Mouse (Mus musculus) heart, postnatal 36 days (tissue): Measurements from ENCODE around the gene Csnk2a1. TPM values are rescaled to one million over a fixed set of nuclear protein-coding genes. Genes with fewer than 3 reads are reported as not detected.
"Not testable (repeated sequence)": the region's sequence is repeated elsewhere in the genome, so short reads cannot be mapped to it uniquely, and the experiment has no call there.

ENCODE experiments used
- DNase-seq, 2 experiments: peaks; one replicate each; pipeline ENCODE4 v3.0.0; 2021 to 2022
- intact Hi-C: fragments of 180-260 bp; cut with DNase I; formaldehyde crosslinking; loops from one replicate; pipeline ENCODE4 v1.15.1; 2025
- total RNA-seq, 2 experiments: library from RNA; stranded (reverse); gene quantifications; 2 replicates each; pipeline ENCODE4 v1.2.3; 2021

The Csnk2a1 gene
- total RNA-seq = 100 to 1,000 TPM in 1 of 2 experiments, 10 to 100 TPM in 1; 92.1 to 101 TPM

DNA sequence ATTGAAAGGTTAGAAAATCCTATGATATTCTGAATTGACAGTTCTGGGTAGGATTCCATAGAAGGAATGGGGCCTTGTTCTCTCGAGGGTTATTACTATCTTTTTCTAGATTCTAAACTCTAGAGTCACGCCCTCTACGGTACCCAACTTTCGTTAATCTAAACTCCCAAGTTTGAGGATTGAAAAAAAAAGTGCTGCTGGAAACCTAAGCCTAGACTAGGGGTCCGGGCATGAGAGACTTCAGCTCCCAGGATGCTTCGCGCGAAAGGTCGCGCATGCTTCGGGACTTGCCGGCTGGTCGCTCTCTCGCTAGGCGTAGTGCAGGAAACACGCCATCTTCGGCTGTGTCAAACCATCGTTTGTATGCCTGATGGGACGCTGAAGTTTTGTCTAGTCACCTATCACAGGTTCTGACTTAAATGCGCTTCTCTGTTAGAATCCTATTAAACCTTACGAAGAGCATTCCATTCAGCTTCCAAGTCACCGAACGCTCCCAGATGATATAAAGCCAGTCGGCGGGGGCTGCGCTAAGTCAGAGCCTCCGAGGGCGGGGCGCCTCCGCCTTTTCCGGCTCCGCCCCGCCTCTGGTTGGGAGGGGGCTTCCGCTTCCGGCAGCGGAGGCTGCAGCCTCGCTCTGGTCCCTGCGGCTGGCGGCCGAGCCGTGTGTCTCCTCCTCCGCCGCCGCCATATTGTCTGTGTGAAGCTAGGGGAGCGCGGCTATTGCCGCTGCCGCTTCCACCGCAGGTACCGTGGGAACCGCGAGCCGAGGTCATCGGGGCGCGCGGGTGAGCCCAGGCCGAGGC, at the start of gene Csnk2a1:
Gene Csnk2a1, plus strand, starts transcription at position 592 of the 803 bp plus-strand sequence.
- intact Hi-C loops = loop anchor here (1.0 to 5.0 kb wide), 2 partner anchors 29 to 106 kb away; partner anchors contain the start of gene Rbck1
- peak; percentile 91 to 97 for DNase-seq

DNA sequence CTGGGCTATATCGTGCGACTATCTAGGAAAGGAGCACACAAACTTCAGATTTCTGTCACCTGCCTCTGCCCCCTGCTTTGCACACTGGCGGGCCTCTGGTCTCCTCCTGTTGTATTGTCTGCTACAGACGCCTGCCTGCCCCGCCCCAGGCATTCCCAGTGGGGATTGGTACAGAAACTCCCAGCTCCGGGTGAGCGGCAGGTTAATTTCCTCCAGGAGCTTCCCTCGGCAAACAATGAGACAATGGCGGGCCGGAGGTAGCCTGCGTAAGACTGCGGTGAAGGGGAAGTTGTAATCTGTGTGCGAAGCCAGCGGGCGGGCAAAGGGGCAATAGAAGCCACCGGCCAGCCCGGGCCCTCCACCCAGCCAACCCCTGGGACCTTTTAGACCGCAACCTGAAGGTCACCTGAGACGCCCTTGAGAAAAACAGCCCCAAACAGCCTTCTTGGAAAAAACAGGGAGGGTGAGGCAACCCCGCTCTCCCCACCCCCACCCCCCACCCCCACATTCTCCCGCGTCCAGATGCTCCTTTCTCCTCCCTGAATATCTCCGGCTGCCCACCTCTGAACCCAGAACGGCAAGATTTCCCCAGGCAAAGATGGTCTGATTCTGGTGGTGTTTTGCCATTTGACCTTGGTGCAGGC, 49.4 kb upstream of the Csnk2a1 start:
- intact Hi-C loops = loop anchor here (1.0 to 2.0 kb wide), 2 partner anchors 27 to 34 kb away; partner anchors contain the start of gene Tcf15
- DNase-seq = peak; percentile 62 to 70

- DNase-seq = no peak
- intact Hi-C loops = loop anchor here (1.0 to 2.0 kb wide), 2 partner anchors 27 to 35 kb away; partner anchors contain the start of gene Tcf15
Observed at GRCm38 (mm10) chr2:152177806-152178170, 48.9 kb upstream of the Csnk2a1 start.

- intact Hi-C loops = no loop called here
- DNase-seq = no peak
Observed at GRCm38 (mm10) chr2:152178345-152178744, 48.3 kb upstream of the Csnk2a1 start.

GRCm38 (mm10) chr2:152179301-152179700, 47.3 kb upstream of the Csnk2a1 start:
- intact Hi-C loops = no loop called here
- no peak for DNase-seq

- intact Hi-C loops = loop anchor here (1.0 kb wide), 1 partner anchor 9 kb away; no protein-coding TSS in a partner anchor
- peak; percentile 81 to 86 for DNase-seq
Observed at GRCm38 (mm10) chr2:152180323-152180722, 46.3 kb upstream of the Csnk2a1 start.

- DNase-seq = no peak
- intact Hi-C loops = no loop called here
Observed at GRCm38 (mm10) chr2:152187132-152187531, 39.5 kb upstream of the Csnk2a1 start.

DNA sequence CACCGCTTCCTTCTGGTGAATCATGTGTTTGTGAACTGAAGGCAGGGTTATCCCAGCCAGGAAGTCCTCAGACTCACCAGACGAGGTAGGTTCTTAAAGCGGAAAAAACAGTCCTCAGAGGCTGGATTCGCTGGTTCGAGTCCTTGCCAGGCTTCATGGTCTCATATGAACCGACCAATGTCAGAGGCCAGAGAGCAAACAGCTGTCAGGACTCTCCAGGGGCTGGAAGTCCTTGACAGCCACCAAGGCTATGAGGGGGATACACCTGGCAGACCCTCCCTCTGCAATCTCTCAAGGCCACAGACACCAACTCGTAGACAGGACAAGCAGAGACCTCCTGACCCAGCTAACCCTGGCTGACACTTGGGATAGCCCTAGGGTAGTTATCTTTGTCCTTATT, 37.4 kb upstream of the Csnk2a1 start:
- no peak for DNase-seq
- intact Hi-C loops = loop anchor here (1.0 kb wide), 1 partner anchor 9 kb away; no protein-coding TSS in a partner anchor

DNA sequence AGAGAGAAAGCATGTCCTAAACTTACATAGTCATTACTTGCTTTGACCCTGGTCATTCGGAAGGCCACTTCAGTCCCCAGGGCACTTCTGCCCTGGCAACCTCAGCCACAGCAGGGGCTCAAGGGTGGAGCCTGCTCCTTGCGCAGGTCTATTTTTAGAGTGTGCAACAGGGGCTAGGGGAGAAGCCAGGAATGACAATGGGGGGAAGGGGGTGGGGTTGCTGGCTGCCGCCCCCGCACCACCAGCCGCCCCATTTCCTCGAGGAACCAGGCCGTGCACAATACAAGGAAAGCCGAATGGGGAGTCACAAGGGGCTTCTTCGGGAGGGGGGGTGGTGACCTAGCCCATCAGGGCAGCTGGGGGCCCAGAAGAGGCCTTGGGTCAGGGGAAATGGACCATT, 37.0 kb upstream of the Csnk2a1 start:
- peak; percentile 39 to 45 for DNase-seq
- intact Hi-C loops = loop anchor here (1.0 to 2.0 kb wide), 2 partner anchors 9 to 47 kb away; partner anchors contain the start of gene Tcf15

DNA sequence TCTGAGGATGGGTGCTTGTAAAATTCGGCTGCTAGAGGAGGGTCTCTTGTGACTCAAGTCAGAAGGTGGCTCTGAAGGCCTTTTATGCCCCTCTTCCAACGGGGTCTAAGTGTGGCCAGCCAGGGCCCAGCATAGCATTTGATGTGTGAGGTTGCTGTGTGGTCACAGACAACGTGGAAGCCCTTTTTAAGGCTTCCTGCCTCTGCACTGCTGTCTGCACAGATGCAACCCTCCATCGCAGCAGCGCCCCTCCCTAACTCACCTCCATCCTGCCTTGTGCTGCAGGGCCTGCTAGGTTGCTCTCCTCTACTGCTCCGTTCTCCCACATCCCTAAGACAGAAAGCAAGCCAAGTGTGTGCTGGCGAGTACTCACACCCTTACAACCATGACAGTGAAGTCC, 36.5 kb upstream of the Csnk2a1 start:
- intact Hi-C loops = loop anchor here (2.0 kb wide), 1 partner anchor 47 kb away; the partner anchor contains the start of gene Tcf15
- DNase-seq = no peak

DNA sequence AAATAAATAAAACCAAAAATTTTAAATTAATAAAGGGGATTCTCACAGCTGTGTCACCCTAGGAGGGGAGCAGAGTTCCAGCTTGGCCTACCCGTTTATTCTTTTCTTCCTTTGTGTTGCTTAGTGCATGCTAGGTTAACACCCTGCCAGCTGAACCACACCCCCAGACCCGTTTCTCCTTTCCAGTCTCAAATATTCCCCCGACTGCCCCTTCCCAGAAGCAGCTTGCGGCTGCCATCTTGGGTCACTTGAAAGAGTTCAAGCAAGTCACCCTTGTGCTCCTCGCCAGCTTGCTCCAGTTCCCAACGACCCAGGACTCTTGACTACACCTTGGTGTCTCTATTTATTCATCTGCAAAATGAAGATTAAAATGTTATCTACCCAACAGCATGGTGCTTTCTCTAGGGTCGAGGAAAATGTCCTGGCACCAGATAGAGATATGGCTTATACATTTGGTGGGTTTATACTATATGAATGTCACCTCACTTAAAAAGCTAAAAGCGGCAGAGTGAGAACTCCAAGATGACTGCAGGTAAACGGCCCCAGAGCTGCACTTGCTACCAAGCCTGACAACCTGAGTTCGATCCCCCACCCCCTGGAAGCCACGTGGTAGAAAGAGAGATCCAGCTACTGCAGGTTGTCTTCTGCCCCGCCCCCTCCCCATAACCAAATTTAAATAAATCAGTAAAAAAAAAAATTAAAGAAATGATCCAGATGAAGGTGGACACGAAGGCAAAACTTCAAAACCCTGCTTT, 33.9 kb upstream of the Csnk2a1 start:
- intact Hi-C loops = no loop called here
- DNase-seq = no peak

GRCm38 (mm10) chr2:152193346-152193710, 33.3 kb upstream of the Csnk2a1 start:
- DNase-seq = no peak
- intact Hi-C loops = no loop called here

DNA sequence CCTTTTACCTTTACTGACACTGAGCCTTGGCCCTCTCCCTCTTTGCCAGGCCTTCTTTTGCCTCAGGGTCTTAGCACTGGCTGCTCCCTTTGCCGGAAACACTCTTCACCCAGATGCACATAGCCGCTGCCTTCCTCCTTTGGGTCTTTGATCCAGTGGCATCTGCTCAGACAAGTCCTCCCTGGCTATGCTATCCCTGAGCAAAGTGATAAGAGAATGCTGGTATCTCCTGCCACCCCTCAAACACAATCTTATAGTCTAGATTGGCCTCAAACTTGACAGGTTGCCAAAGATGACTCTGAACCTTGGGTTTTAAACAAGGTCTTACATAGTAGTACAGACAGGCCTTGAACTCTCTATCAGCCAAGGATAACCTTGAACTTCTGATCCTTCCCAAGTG, 32.1 kb upstream of the Csnk2a1 start:
- no peak for DNase-seq
- intact Hi-C loops = no loop called here

DNA sequence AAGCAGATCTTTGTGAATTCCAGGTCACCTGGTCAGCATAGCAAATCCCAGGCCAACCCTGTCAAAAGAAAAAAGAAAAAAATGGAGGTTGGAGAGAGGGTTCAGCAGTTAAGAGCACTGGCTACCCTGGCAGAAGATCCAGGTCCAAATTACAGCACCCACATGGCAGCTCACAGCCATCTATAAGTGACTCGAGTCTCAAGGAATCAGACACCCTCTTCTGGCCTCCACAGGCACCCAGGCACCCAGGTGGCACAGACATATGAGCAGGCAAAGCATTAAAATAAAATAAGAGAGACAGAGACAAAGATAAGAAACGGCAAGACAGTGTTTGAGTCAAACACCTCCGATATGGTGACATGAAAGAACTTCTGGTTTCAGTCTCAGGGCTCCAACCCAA, 29.7 kb upstream of the Csnk2a1 start:
- intact Hi-C loops = loop anchor here (1.0 kb wide), 3 partner anchors 29 to 168 kb away; partner anchors contain the start of gene Csnk2a1
- DNase-seq = no peak

- peak; percentile 54 to 65 for DNase-seq
- intact Hi-C loops = loop anchor here (1.0 kb wide), 3 partner anchors 29 to 168 kb away; partner anchors contain the start of gene Csnk2a1
Observed at GRCm38 (mm10) chr2:152197301-152197712, 29.3 kb upstream of the Csnk2a1 start.

DNA sequence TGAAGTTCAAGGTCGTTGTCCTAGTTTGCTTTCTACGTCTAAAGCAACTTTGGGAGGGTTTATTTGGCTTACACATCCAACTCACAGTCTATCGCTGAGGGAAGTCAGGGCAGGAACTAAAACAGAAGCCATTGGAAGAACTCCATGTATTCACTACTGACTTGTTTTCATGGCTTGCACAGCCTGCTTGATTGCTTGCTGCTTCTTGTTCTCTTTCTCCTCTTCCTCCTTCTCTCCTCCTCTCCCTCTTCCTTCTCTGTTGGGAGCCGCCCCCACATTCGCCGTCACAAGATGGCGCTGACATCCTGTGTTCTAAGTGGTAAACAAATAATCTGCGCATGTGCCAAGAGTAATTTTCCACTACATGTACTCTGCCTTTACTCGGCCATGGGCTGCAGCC, 20.5 kb upstream of the Csnk2a1 start:
- intact Hi-C loops, DNase-seq: not testable (repeated sequence)

GRCm38 (mm10) chr2:152211871-152212270, 14.8 kb upstream of the Csnk2a1 start:
- no peak for DNase-seq
- intact Hi-C loops = no loop called here

DNA sequence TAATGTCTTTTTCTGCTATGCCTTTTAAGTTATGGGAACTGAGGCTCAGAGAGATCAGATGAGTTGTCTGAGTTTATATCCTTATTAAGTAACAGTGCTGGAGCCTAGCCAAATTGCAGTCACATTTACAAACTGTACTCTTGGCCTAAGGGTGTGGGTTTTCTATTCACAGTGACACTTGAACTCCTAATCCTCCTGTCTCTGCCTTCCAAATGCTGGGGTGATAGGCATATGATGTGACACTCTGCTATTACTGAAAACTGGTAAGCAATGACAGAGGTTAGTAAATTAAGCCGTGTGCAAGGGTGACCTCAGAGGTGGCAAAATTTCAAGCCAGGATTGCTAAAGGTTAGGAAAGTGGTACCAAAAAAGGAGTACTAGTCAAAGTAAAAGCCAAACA, 9.7 kb upstream of the Csnk2a1 start:
- intact Hi-C loops = no loop called here
- DNase-seq = no peak

DNA sequence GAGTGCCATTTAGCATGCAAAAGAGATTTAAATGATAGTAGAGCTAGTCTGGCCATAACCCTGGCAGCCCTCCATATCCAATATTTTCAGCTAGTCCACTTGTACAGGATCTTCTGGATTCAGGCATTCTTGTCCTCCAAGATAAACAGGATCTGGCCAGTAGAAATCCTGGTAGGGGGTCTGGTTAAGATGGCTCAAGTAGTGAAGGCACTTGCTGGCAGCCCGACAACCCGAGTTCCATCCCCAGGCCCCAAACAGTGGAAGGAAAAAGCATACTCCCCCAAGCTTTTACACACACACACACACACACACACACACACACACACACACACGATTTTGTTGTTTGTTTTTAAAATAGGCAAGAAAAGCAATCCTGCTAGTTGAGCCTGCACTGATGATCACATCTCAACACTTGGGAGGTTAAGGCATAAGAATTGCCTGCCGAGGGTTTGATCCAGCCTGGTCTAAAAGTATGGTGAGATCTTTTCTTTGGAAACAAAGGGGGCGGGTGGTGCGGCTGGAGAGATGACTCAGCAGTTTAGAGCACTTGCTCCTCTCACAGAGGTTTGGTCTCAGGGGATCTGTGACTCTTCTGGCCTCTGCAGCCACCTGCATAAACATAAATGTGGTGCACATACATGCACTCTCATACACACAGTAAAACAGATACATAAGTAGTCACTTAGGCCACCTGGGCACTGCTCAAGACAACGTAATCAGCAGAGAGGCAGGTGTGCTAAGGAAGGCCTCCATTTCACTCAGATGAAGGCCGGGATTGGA, 2.9 kb upstream of the Csnk2a1 start:
- DNase-seq = no peak
- intact Hi-C loops = no loop called here

DNA sequence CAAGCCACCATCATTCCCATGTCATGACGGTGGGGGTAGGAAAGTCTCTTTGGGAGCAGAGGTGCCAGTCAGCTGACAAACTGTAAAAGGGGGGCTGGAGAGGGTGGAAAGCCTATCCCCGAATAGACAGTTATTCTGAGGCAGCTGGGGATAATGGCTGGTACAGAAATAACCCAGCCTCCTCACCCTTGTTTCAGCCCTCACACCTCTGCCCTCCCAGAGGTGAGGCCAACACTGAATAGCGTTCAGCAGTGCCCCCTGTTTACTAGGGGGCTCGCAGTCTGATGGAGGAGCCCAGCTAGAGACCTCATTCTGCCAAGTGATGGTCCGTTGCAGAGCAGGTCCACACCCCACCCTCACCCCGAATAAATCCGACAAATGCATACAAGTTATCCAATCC, 1.1 kb upstream of the Csnk2a1 start:
- DNase-seq = no peak
- intact Hi-C loops = loop anchor here (5.0 kb wide), 1 partner anchor 107 kb away; the partner anchor contains the start of gene Rbck1
